Mouse (Mus musculus): Measurements from ENCODE around the gene Klc4.
A peak's percentile ranks its signal among the peaks of the same experiment; 100 is the strongest.

Klc4 gene

DNA sequence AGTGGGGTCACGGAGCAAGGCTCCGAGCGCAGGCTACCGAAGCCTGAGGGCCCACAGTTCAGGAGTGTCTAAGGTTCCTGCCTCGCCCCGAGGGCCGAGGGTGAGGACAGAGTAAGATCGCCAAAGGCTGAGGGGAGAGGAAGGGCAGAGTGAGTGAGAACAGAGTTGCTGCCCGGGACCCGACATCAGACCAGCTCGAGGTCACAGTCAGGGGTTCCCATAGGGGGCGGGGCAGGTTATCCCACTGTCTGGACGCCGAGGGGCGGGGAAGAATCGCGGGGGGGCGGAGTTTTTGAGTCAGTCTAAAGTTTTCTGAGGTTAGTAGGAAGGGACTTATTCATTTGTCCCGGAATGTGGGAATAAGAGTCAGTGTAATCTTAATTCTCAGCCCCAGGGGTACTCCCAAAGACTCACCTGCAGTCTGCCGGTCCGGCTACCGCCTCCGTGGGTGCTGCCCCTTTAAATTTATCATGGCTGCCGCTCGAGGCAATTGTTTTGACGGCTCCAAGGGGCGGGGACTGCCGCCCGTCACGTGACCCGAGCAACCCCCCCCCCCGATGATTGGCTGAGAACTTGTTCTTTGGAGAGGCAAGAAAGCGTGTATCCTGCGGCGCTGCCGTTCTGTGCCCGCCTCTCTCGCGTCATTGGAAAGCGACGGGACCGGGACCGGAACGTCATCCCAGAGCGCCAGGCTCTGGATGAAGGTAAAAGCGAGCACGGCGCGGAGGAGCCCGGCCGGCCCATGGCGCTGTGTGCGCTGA is at the start of gene Klc4, which contains the start of gene Mrpl2:
Gene Klc4, minus strand, starts transcription at position 462 of the 761 bp plus-strand sequence.
Gene Mrpl2, plus strand, starts transcription at position 669 of the 761 bp plus-strand sequence.
- peak; percentile 98 to 99 for DNase-seq

DNA sequence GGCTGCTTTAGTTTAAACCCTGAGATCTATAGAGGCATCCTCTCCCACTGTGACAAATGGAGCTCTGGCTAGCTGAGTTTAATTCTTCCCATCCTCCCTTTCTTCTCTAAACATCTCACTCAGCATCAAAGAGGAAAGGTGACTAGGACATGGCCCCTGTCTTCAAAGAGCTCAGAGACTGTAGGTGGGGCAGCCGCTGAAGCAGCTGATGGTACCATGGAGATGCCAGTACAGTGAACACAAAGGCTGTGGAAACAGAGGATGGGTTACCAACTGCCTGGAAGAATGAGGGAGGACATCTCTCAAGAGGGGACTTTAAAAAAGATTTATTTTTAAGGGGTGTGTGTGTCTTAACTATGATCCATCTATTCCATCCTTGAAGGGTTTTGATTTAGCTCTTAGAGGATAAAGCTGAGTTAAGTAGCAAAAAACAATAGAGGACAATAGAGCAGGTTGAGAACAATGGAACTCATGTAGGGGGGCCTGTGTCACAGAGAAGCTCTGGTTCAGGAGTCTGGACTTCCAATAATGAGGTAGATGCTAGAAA is 48.8 kb upstream of the Klc4 start:
- DNase-seq = no peak

DNA sequence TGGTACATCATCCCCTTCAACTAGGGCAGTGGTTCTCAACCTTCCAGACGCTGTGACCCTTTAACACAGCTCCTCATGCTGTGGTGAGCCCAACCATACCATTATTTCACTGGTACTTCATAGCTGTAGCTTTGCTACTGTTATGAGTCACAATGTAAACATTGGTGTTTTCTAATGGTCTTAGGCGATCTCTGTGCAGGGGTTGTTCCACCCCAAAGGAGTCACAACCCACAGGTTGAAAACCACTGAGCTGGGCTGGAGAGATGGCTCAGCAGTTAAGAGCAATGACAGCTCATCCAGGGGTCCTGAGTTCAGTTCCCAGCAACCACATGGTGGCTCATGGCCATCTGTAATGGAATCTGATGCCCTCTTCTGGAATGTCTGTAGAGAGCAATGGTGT is 45.6 kb upstream of the Klc4 start:
- DNase-seq = no peak

DNA sequence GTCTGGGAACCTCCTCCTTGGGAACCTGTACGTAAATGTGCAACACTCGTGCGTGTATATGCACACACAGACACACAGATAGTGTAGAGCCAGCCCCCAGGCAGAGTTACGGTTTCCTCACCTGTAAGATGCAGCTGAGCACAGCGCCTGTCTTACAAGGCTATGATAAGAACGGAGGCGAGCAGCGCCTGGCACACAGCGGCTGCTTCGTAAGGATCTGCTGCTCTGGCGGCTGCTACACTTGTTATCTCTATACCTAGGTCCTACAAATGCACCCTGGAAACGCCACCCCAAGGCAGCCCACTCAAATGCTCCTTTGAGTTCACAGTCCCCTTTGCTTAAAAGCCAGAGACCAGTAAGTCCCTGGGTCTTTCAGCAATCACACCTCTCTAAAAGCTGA is 44.8 kb upstream of the Klc4 start:
- no peak for DNase-seq

DNA sequence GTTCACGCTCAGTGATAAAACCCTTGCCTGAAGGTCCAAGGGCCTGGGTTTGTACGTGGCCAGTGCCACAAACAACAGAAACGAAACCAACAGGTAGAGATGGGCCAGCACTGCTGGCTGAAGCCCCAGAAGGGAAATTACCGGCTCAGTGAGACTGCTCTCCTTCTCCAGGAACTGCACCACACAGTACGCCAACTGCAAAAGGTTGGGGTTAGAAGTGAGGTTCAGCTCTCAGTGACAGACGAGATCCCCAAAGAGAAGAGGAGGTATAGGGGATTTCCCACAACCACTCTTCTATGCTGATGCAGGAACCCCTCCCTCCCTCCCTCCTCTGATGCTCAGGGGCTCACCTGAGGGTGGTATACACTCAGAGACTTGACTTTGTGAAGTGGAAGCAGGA is 40.1 kb upstream of the Klc4 start:
- DNase-seq = no peak

DNA sequence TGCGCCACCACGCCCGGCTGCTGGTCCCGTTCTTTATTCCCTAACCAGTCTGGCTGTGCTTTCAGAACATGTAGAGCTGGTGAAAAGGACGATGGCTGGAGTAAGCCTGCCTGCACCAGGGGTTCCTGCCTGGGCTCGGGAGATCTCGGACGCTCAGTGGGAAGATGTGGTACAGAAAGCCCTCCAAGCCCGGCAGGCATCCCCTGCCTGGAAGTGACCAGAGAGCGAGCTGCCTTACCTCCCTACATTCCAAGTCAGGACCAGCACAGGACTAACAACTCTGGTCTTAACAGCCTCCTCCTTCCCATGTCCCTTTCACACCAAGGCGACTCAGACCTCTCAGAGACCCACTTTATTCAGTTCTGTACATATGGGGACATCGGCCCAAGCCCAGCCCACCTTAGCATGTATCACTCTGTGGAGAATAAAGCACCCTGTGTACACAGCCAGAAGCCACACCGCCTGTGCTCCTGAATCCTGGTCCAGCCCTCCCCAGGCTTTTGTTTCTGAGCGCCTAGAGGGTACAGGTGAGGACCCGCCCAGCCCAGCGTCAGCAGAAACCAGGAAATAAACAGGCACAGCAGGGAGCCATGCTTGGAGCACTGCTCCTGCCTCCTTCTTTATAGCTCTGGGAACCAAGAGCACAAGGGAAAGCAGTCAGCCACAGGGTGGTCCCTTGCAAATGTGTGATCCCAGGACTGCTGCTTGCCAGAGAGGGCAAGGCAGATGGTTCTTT is 37.0 kb upstream of the Klc4 start:
- no peak for DNase-seq

DNA sequence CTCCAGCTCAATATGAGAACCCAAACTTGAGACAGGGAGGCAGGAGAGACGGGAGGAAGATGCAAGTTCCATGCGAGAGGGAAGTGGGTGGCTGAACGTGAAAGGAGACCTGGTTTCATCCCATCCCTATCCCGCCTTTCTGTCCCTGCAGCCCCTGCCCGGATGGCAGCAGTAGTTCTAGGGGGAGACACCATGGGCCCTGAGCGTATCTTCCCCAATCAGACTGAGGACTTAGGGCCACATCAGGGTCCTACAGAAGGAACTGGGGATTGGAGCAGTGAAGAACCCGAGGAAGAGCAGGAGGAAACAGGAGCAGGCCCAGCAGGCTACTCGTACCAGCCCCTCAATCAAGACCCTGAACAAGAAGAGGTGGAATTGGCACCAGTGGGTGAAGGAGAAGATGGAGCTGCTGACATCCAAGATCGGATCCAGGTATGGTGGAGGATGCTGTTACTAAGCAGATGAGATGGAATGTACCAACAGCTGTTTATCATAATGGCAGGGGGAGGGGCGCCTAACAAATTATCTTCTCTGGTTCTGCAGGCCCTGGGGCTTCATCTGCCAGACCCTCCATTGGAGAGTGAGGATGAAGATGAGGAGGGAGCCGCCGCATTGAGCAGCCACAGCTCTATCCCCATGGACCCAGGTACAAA is 35.8 kb upstream of the Klc4 start:
- peak in 1 of 2 experiments; percentile 38 for DNase-seq

DNA sequence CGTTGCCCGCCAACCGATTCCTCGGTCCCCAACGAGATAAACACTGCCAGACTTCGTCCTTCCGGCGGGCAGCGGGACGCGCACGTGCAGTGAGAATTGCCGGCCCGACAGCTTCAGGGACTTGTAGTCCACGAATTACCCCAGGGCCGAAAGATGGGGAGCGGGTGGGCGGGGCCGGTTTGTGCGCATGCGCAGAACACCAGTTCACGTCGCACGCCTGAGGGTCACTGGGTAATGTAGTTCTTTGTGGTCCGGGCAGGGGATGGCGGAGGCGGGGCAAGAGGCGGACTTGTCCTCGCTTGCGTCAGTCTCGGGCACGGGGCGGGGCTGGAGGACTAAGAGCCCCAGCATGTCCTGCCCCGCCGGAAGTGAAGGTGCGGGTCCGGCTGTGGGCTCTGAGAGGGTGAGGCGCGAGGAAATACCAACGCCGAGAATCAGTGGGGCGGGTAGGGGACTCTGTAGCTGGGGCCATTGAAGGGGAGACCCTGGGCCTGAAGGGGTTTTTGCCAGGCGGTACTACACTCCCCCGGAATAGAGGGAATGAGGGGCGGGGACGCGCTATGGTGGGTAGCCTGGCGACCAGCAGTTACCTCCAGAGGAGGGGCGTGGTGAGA is 35.0 kb upstream of the Klc4 start, which contains the start of gene Klhdc3:
Gene Klhdc3, minus strand, starts transcription at position 155 of the 614 bp plus-strand sequence.
- DNase-seq = peak; percentile 96 to 98

DNA sequence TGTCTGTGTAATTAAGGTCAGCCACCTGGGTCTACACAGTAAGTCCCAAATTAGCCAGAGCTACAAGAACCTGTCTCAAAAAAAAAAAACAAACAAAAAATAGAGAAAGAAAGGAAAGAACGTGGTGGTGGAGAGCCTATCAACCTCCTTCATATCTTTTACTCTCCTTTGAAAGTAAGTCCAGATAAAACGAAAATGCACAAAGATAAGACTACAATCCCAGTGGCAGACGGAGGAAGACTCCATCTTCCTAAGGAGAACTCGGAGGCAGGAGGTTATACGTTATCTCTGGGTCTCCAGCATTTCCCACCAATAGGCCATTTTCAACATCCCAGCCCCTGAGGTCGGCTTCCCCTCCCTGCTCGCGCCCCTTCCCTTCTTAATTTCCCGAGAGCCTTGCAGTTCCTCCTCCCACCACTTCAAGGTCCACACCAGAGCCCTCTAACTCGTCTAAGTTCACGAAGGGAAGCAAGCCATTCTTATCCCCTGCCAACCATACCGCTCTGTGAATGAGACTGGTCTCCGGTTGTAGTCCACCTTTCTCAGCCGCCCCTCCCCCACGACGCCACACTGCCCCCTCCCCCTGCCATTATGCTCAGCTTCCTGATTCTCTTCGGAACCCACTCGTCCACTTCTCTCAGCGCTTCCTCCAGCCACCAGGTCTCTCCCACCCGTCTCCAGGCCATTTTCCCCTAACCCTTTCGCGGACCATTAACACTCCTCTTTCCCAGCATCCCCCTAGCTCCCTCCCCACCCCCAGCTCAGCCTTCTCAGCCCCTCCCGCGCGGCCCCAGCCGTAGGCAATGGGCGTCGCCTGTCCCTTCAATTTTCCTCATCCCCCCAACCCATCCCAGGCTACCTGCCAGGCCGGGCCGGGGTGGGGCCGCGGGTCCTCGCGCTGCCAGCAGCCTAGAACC is 34.3 kb upstream of the Klc4 start:
- DNase-seq = peak; percentile 44 to 53

DNA sequence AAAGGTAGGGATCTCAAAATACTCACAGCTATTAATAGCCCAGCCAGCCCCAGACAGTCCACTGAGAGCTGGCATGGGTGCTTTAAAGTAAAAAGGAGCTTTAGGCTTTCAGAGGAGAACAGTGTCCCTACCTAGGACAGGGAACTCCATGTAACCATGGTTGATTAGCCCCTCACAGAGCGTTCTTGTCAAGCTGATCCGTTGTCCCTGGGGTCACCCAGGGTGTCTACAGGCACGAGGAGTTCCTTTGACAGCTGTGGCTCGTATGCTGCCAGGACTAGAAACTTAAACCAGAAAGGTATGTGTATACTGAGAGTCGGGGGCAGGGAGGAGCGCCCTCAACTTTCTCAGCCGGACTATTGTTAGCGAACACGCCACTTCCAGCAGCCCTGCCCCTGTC is 33.1 kb upstream of the Klc4 start:
- DNase-seq = no peak

DNA sequence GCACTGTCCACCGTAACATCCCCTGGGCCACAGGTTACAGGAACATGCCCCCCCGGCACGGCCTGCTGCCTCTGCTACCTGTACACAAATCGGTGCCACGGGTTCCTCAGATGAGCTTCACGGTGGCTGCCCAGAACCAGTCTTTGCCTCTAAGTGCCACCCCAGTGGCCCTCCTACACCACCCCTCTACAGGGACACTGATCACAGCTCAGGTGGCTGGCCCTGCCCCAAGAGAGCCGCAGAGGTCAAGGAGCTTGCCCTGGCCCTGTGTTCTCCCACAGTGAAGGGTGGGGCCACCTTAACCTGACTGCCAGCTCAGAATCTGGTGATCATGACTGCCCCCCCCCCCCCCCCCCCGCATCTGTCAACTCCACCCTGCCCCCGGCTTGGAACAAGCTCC is 32.6 kb upstream of the Klc4 start, which contains the start of gene Mea1:
Gene Mea1, plus strand, starts transcription at position 378 of the 400 bp plus-strand sequence.
- no peak for DNase-seq

DNA sequence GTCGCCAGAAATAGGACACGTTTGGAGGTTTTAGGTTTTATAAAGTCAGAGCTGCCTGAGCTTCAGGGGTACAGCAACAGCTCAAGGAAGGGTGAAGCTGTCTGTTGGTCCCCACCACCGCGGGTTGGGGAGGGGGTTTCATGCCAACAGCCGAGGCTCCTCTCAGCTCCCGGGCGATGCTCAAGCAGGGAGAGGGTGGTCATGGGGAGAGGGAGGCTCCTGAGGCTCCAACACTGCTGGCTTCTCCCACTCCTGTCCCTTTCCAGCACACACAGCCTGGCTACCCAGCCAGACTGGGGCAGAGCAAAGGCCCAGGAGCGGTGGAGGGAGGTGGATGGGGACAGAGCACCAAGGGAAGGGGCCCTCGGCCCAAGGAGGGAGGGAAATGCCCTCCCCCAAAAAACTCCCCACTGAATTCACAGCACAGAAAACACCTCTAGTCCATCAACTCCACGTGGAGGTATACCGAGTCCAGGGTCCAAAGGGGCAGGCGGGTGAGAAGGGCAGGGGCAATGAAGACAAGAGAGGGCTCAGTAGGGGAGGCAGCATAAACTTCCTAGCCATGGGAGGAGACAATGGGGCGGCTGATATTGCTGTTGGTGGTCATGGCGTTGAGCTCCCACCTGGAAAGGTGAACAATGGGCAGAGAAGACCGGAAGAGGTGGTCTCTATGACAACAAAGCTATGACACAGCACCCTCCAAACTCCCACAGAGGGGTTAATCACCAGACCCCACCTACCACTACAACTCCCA is 28.9 kb upstream of the Klc4 start:
- DNase-seq = peak in 1 of 2 experiments; percentile 48

DNA sequence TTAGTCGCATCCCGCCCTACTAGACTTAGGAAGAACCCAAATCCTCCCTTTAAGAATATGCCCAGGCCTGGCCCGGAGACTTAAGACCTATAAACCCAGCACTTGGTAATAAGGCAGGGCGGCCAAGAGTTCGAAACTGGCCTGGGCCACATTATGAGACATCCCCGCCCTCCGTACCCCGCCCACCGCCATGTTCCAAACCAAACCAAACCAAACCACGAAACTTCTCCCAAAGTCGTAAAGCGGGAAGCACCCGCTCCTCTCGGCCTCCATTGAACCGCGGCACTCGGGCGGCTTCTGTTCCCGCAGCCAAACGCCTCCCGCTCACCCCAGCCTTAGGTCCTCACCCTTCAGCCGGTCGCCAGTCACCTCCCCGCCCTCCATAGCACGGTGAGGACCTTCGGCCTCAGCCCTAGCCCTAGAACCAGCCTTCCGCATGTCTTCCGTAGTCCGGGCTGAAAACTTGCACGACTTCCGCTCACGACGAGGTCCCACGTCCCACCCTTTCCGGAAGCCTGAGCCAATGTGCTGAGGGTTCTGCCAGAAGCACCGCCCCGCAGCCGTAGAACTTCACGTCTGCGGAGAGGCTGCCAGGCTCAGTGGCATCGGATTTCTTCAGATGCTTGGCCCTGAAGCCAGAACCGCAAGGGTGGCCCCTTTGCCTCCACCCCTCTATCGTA is 28.2 kb upstream of the Klc4 start, which contains the start of gene Rrp36:
Gene Rrp36, minus strand, starts transcription at position 503 of the 680 bp plus-strand sequence.
- DNase-seq = peak; percentile 83 to 87

DNA sequence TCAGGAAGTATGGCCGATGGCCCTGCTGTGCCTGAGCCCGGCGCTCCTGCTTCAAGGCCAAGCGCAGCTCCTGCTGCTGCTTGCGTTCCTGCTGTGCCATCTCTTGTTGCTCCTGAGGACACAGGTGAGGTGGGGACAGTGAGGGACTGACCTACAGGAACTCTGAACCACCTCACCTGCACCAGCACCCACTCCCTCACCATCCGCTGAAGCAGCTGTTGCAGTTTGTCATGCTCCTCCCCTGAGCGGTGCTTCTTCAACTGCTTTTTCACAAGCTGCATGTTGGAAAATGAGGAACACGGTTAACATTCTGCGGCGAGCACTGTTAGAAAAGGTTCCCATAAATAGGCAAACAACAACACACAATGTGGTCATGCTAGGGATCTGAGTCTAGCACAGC is 24.1 kb upstream of the Klc4 start:
- no peak for DNase-seq

DNA sequence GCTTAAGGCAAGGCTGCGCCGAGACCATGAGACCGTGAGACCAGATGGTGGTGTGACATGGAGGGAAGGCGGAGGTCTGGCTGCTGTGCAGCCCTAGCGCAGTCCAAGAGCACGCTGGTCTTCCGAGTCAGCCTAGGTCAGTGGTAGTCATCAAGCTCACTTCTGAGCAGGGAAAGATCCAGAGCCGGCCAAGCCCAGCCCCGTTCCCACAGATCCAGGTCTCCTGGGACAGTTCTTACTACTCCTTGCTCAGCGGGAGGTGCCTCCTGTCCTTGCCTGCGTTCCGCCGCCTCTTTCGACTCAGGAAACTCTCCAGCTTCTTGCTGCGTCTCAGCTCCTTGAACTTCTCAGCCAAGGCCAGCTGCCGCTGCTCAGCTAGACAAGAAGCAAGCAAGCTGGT is 21.9 kb upstream of the Klc4 start:
- no peak for DNase-seq

DNA sequence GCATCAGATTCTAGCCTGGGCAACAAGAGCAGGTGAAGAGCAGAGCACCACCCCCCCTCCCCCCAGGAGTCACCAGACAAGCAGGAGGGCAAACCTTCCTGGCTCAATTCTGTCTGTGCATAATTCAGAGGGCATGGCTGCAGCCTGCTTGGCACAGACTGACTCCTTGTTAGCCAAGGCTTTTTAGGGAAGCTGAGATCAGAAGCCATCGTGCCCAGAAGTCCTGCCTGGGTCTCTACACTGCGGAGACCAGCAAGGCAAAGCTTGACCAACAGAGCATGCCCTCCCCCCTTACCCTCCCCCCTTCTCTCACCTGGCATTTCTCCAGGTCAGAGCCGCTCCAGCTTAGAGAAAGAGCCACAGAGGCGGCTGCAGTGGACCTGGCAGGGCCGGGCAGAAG is 16.9 kb upstream of the Klc4 start:
- DNase-seq = no peak

DNA sequence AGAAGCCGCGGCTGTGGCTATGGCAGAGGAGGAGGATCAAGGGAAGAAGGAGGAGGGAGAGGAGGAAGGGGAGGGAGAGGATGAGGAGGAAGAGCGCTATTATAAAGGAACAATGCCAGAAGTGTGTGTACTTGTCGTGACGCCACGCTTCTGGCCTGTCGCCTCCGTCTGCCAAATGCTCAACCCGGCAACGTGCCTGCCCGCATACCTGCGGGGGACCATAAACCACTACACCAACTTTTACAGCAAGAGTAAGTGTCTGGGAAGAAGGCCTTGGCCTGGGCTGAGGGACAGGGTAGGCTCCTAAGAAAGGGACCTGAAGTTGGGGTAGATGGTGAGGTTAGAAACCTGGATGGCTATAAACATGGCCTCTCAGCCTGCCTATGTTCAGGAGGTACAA is 16.2 kb upstream of the Klc4 start:
- no peak for DNase-seq

DNA sequence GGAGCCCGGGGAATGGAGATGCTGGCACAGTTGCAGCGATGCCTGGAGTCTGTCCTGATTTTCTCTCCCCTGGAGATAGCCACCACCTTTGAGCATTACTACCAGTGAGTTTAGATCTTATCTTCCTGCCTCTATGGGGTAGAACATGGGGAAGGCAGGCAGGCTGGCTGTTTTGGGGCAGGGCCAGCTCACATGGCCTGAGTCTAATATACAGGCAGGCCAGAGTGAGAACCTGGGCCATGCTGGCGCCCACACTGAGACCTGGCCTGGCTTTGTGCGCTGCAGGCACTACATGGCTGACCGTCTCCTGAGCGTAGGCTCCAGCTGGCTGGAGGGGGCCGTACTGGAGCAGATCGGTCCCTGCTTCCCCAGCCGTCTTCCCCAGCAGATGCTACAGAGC is 15.5 kb upstream of the Klc4 start:
- DNase-seq = no peak

DNA sequence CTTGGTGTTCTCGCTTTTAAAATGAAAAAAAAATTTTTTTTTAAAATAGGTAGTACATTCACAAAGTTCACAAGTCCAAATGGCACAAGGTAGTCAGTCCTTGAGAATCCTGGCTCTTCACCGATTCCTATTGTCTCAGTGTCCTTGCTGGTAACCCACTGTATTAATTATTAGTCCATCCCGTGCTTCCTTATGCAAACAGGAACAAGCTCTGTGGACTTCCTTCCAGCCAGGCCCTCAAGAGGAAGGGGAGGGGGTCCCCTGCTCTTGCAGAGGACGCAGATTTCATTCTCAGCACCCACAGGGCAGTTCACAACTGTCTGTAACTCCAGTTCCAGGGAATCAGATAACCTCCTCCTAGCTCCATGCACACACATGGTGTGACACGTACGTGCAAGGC is 10.2 kb upstream of the Klc4 start:
- no peak for DNase-seq

Data from thymus, postnatal 36 days (tissue).